Mouse (Mus musculus): ENCODE results near the gene Nxn. TPM values are rescaled to one million over a fixed set of nuclear protein-coding genes. Genes with fewer than 3 reads are reported as not detected.

Nxn gene
- total and polyA plus RNA-seq, 3 experiments: 10.0 to 19.1 (median 14.6) TPM

- DNase-seq: no peak
- Histone ChIP-seq H3K79me2 (replicated peaks; ENCODE audit: control insufficient read depth, insufficient read depth, low read length) (no peaks in the 10 kb centered on the region), H3K36me3 (ENCODE audit: control insufficient read depth, insufficient read depth, low read length) (no peaks in the 10 kb centered on the region), H3K27ac (no peak overlapping the region), H3K4me3 (no peak overlapping the region), H3K27me3 (ENCODE audit: control insufficient read depth, insufficient read depth, low read length) (no peaks in the 10 kb centered on the region), H3K9ac (ENCODE audit: low read depth, low read length) (no peak overlapping the region), H3K4me1 (ENCODE audit: control insufficient read depth, insufficient read depth, low read length) (no peaks in the 10 kb centered on the region)
- 82% methylated on average over 5 of the region's 5 CpGs for WGBS
- TF ChIP-seq POLR2A (IDR thresholded peaks at IDR 0.05; ENCODE audit: insufficient read depth, low read depth, low read length) (no peak), CTCF (IDR thresholded peaks at IDR 0.05) (no peak), EP300 (IDR thresholded peaks at IDR 0.05; ENCODE audit: insufficient read depth, low read depth, low read length) (no peak)
- intact Hi-C loops (cut with DNase I): loop anchor here (5.0 kb wide), 1 partner anchor 37 kb away; no protein-coding TSS in a partner anchor
Measured at GRCm38 (mm10) chr11:76339830-76340229, 59.1 kb downstream of the Nxn start.

- Histone ChIP-seq H3K4me1 (ENCODE audit: control insufficient read depth, insufficient read depth, low read length) (no peaks in the 10 kb centered on the region), H3K4me3 (no peak overlapping the region), H3K27me3 (ENCODE audit: control insufficient read depth, insufficient read depth, low read length) (no peaks in the 10 kb centered on the region), H3K36me3 (ENCODE audit: control insufficient read depth, insufficient read depth, low read length) (no peaks in the 10 kb centered on the region), H3K9ac (ENCODE audit: low read depth, low read length) (no peak overlapping the region), H3K79me2 (replicated peaks; ENCODE audit: control insufficient read depth, insufficient read depth, low read length) (no peaks in the 10 kb centered on the region), H3K27ac (no peak overlapping the region)
- intact Hi-C loops (cut with DNase I): no loop called here
- no peak for DNase-seq
- WGBS: 94% methylated on average over 11 of the region's 11 CpGs
- TF ChIP-seq POLR2A (IDR thresholded peaks at IDR 0.05; ENCODE audit: insufficient read depth, low read depth, low read length): no peak
- TF ChIP-seq CTCF (IDR thresholded peaks at IDR 0.05): no peak
- no peak for TF ChIP-seq EP300 (IDR thresholded peaks at IDR 0.05; ENCODE audit: insufficient read depth, low read depth, low read length)
Measured at GRCm38 (mm10) chr11:76339141-76339540, 59.8 kb downstream of the Nxn start.

- H3K27me3 ChIP-seq (ENCODE audit: control insufficient read depth, insufficient read depth, low read length): no peaks in the 10 kb centered on the region
- intact Hi-C loops (cut with DNase I): no loop called here
Measured at GRCm38 (mm10) chr11:76338656-76339055, 60.3 kb downstream of the Nxn start.

GRCm38 (mm10) chr11:76337764-76338163 lies 61.2 kb downstream of the Nxn start:
- DNase-seq: no peak
- WGBS: 11% methylated on average over 7 of the region's 7 CpGs
- H3K27ac ChIP-seq: no peak overlapping the region
- H3K27me3 ChIP-seq (ENCODE audit: control insufficient read depth, insufficient read depth, low read length): no peaks in the 10 kb centered on the region
- H3K4me1 ChIP-seq (ENCODE audit: control insufficient read depth, insufficient read depth, low read length): no peaks in the 10 kb centered on the region
- H3K36me3 ChIP-seq (ENCODE audit: control insufficient read depth, insufficient read depth, low read length): no peaks in the 10 kb centered on the region
- H3K79me2 ChIP-seq (replicated peaks; ENCODE audit: control insufficient read depth, insufficient read depth, low read length): no peaks in the 10 kb centered on the region
- H3K9ac ChIP-seq (ENCODE audit: low read depth, low read length): no peak overlapping the region
- intact Hi-C loops (cut with DNase I): no loop called here
- H3K4me3 ChIP-seq: no peak overlapping the region
- TF ChIP-seq POLR2A (IDR thresholded peaks at IDR 0.05; ENCODE audit: insufficient read depth, low read depth, low read length) (no peak), CTCF (IDR thresholded peaks at IDR 0.05) (no peak), EP300 (IDR thresholded peaks at IDR 0.05; ENCODE audit: insufficient read depth, low read depth, low read length) (no peak)

More at GRCm38 (mm10) chr11:76338656-76339055, 60.3 kb downstream of the Nxn start:
- 88% methylated on average over 8 of the region's 8 CpGs for WGBS
- H3K36me3 ChIP-seq (ENCODE audit: control insufficient read depth, insufficient read depth, low read length): no peaks in the 10 kb centered on the region
- TF ChIP-seq CTCF (IDR thresholded peaks at IDR 0.05) (no peak), EP300 (IDR thresholded peaks at IDR 0.05; ENCODE audit: insufficient read depth, low read depth, low read length) (no peak), POLR2A (IDR thresholded peaks at IDR 0.05; ENCODE audit: insufficient read depth, low read depth, low read length) (no peak)
- no peak for DNase-seq
- no peaks in the 10 kb centered on the region for H3K4me1 ChIP-seq (ENCODE audit: control insufficient read depth, insufficient read depth, low read length)
- H3K4me3 ChIP-seq: no peak overlapping the region
- no peak overlapping the region for H3K9ac ChIP-seq (ENCODE audit: low read depth, low read length)
- no peaks in the 10 kb centered on the region for H3K79me2 ChIP-seq (replicated peaks; ENCODE audit: control insufficient read depth, insufficient read depth, low read length)
- no peak overlapping the region for H3K27ac ChIP-seq

- H3K4me3 ChIP-seq: no peak overlapping the region
- no peak overlapping the region for H3K27ac ChIP-seq
- H3K79me2 ChIP-seq (replicated peaks; ENCODE audit: control insufficient read depth, insufficient read depth, low read length): no peaks in the 10 kb centered on the region
- intact Hi-C loops (cut with DNase I): no loop called here
- peaks cover 3% of the 10 kb centered on the region for H3K4me1 ChIP-seq (ENCODE audit: control insufficient read depth, insufficient read depth, low read length)
- no peak for DNase-seq
- WGBS: 91% methylated on average over 9 of the region's 9 CpGs
- H3K36me3 ChIP-seq (ENCODE audit: control insufficient read depth, insufficient read depth, low read length): no peaks in the 10 kb centered on the region
- H3K27me3 ChIP-seq (ENCODE audit: control insufficient read depth, insufficient read depth, low read length): no peaks in the 10 kb centered on the region
- no peak overlapping the region for H3K9ac ChIP-seq (ENCODE audit: low read depth, low read length)
- no peak for TF ChIP-seq EP300 (IDR thresholded peaks at IDR 0.05; ENCODE audit: insufficient read depth, low read depth, low read length)
- no peak for TF ChIP-seq POLR2A (IDR thresholded peaks at IDR 0.05; ENCODE audit: insufficient read depth, low read depth, low read length)
- TF ChIP-seq CTCF (IDR thresholded peaks at IDR 0.05): no peak
Measured at GRCm38 (mm10) chr11:76337236-76337635, 61.7 kb downstream of the Nxn start.

GRCm38 (mm10) chr11:76336224-76336623 lies 62.7 kb downstream of the Nxn start:
- no peak for DNase-seq
- no peaks in the 10 kb centered on the region for H3K79me2 ChIP-seq (replicated peaks; ENCODE audit: control insufficient read depth, insufficient read depth, low read length)
- no peak overlapping the region for H3K9ac ChIP-seq (ENCODE audit: low read depth, low read length)
- intact Hi-C loops (cut with DNase I): no loop called here
- TF ChIP-seq CTCF (IDR thresholded peaks at IDR 0.05) (no peak), EP300 (IDR thresholded peaks at IDR 0.05; ENCODE audit: insufficient read depth, low read depth, low read length) (no peak), POLR2A (IDR thresholded peaks at IDR 0.05; ENCODE audit: insufficient read depth, low read depth, low read length) (no peak)
- H3K36me3 ChIP-seq (ENCODE audit: control insufficient read depth, insufficient read depth, low read length): no peaks in the 10 kb centered on the region
- no peak overlapping the region for H3K27ac ChIP-seq
- no peak overlapping the region for H3K4me3 ChIP-seq
- peaks cover 3% of the 10 kb centered on the region for H3K4me1 ChIP-seq (ENCODE audit: control insufficient read depth, insufficient read depth, low read length)
- H3K27me3 ChIP-seq (ENCODE audit: control insufficient read depth, insufficient read depth, low read length): no peaks in the 10 kb centered on the region

Measured in heart, adult 2 months (tissue).